Comparison of ENCODE assay signal across 7 mouse cellular contexts in genomic region chr5:143403221-143404147, GRCm38 (mm10). TPM values are rescaled to one million over a fixed set of nuclear protein-coding genes. Genes with fewer than 3 reads are reported as not detected.
DNase-seq lines count a peak whose midpoint lies in the region; ATAC-seq and TF ChIP-seq lines count a peak whose summit lies in the region.

Kdelr2 (plus strand) TSS chr5:143403838.

- peak; percentile 90 for ATAC-seq in embryonic facial prominence, embryonic 12.5 days (ENCODE audit: insufficient number of reproducible peaks, insufficient read depth, low FRiP score, low TSS enrichment)
- peak; percentile 93 for ATAC-seq in limb, embryonic 12.5 days (ENCODE audit: insufficient number of reproducible peaks, insufficient read depth, low FRiP score, low TSS enrichment, low read depth)
- ATAC-seq in midbrain, embryonic 15.5 days (replicated peaks): peak; percentile 97

- peak within 1 kb of the TSS; percentile 94 for H3K4me3 ChIP-seq in embryonic facial prominence, embryonic 12.5 days
- H3K4me3 ChIP-seq in kidney, adult 2 months (ENCODE audit: insufficient read depth, low read depth, low read length): peak within 1 kb of the TSS; percentile 98
- peak within 1 kb of the TSS; percentile 90 for H3K4me3 ChIP-seq in limb, embryonic 12.5 days (replicated peaks)
- H3K4me3 ChIP-seq in midbrain, embryonic 15.5 days: peak within 1 kb of the TSS; percentile 81
- peak within 1 kb of the TSS; percentile 94 for H3K4me3 ChIP-seq in spleen, adult 2 months (ENCODE audit: extremely low read depth, insufficient read depth, insufficient read length)

- H3K9me3 ChIP-seq in embryonic facial prominence, embryonic 12.5 days: no peaks in the 10 kb centered on the region
- H3K9me3 ChIP-seq in limb, embryonic 12.5 days: no peaks in the 10 kb centered on the region
- H3K9me3 ChIP-seq in midbrain, embryonic 15.5 days: no peaks in the 10 kb centered on the region

- H3K9ac ChIP-seq in embryonic facial prominence, embryonic 12.5 days: peak within 1 kb of the TSS; percentile 96
- H3K9ac ChIP-seq in limb, embryonic 12.5 days (replicated peaks): peak within 1 kb of the TSS; percentile 94
- peak within 1 kb of the TSS; percentile 80 for H3K9ac ChIP-seq in midbrain, embryonic 15.5 days

- peak within 1 kb of the TSS; percentile 89 for H3K27ac ChIP-seq in embryonic facial prominence, embryonic 12.5 days
- peak within 1 kb of the TSS; percentile 86 for H3K27ac ChIP-seq in kidney, adult 2 months (ENCODE audit: insufficient read depth, low read depth, low read length)
- H3K27ac ChIP-seq in limb, embryonic 12.5 days: peak within 1 kb of the TSS; percentile 89
- H3K27ac ChIP-seq in midbrain, embryonic 15.5 days: peak within 1 kb of the TSS; percentile 87
- H3K27ac ChIP-seq in spleen, adult 2 months (ENCODE audit: insufficient read depth, low read length): peak within 1 kb of the TSS; percentile 67

- peak within 1 kb of the TSS; percentile 79 for H3K4me2 ChIP-seq in embryonic facial prominence, embryonic 12.5 days (replicated peaks)
- peak within 1 kb of the TSS; percentile 85 for H3K4me2 ChIP-seq in limb, embryonic 12.5 days
- H3K4me2 ChIP-seq in midbrain, embryonic 15.5 days: peak within 1 kb of the TSS; percentile 84

- WGBS in embryonic facial prominence, embryonic 12.5 days: under 1% methylated on average over 72 of the region's 72 CpGs
- WGBS in kidney, adult 2 months: 1% methylated on average over 72 of the region's 72 CpGs
- WGBS in limb, embryonic 12.5 days: under 1% methylated on average over 71 of the region's 72 CpGs
- WGBS in midbrain, embryonic 15.5 days: 2% methylated on average over 72 of the region's 72 CpGs
- under 1% methylated on average over 72 of the region's 72 CpGs for WGBS in spleen, adult 2 months

- peaks cover 31% of the 10 kb centered on the region; the same call in 1 of the 2 replicates for H3K36me3 ChIP-seq in embryonic facial prominence, embryonic 12.5 days
- H3K36me3 ChIP-seq in kidney, adult 2 months (ENCODE audit: control insufficient read depth, insufficient read depth, low read length): no peaks in the 10 kb centered on the region
- peaks cover 36% of the 10 kb centered on the region for H3K36me3 ChIP-seq in limb, embryonic 12.5 days
- H3K36me3 ChIP-seq in midbrain, embryonic 15.5 days (replicated peaks): peaks cover 5% of the 10 kb centered on the region; the same call in 1 of the 2 replicates
- H3K36me3 ChIP-seq in spleen, adult 2 months (ENCODE audit: control insufficient read depth, insufficient read depth, low read length): no peaks in the 10 kb centered on the region; the same call in 1 of the 2 replicates

- DNase-seq in adrenal gland, postnatal 25 days: peak; percentile 94
- peak; percentile 92 to 94 for DNase-seq in heart, adult 18-20 months
- peak; percentile 95 for DNase-seq in kidney, adult 2 months
- DNase-seq in spleen, adult 2 months (ENCODE audit: low read depth in 1 of 2, low spot score in 2 of 2): peak; percentile 50 to 87

- TF ChIP-seq CTCF in kidney, adult 2 months (conservative IDR thresholded peaks at IDR 0.05; ENCODE audit: insufficient read depth, insufficient read length, low read depth, low read length): no peak
- no peak for TF ChIP-seq CTCF in spleen, adult 2 months (IDR thresholded peaks at IDR 0.05; ENCODE audit: extremely low read depth, insufficient read depth, insufficient read length, insufficient replicate concordance)

- peak; percentile 10 for TF ChIP-seq POLR2A in kidney, adult 2 months (IDR thresholded peaks at IDR 0.05; ENCODE audit: low read depth, low read length)
- TF ChIP-seq POLR2A in spleen, adult 2 months (IDR thresholded peaks at IDR 0.05; ENCODE audit: low read depth, low read length): peak; percentile 56; the same call in 1 of the 2 replicates

- H3K4me1 ChIP-seq in embryonic facial prominence, embryonic 12.5 days: peaks cover 17% of the 10 kb centered on the region
- H3K4me1 ChIP-seq in kidney, adult 2 months (ENCODE audit: control insufficient read depth, insufficient read depth, low read length): peaks cover 8% of the 10 kb centered on the region; the same call in 1 of the 2 replicates
- H3K4me1 ChIP-seq in limb, embryonic 12.5 days (replicated peaks): peaks cover 22% of the 10 kb centered on the region
- H3K4me1 ChIP-seq in midbrain, embryonic 15.5 days: peaks cover 33% of the 10 kb centered on the region
- H3K4me1 ChIP-seq in spleen, adult 2 months (ENCODE audit: control insufficient read depth, insufficient read depth, insufficient read length): no peaks in the 10 kb centered on the region; the same call in 1 of the 2 replicates

- no peaks in the 10 kb centered on the region for H3K27me3 ChIP-seq in embryonic facial prominence, embryonic 12.5 days
- no peaks in the 10 kb centered on the region for H3K27me3 ChIP-seq in kidney, adult 2 months (replicated peaks; ENCODE audit: control insufficient read depth, insufficient read depth, low read length)
- no peaks in the 10 kb centered on the region for H3K27me3 ChIP-seq in limb, embryonic 12.5 days
- H3K27me3 ChIP-seq in midbrain, embryonic 15.5 days (replicated peaks): no peaks in the 10 kb centered on the region
- H3K27me3 ChIP-seq in spleen, adult 2 months (ENCODE audit: control insufficient read depth, insufficient read depth, low read length): no peaks in the 10 kb centered on the region

RNA-seq across cellular contexts. Expression of gene Kdelr2, which starts in this region (rescaled TPM):
- total RNA-seq in adrenal gland, postnatal 25 days (2021): 91.4 and 91.9 TPM in 2 replicates
- 288 and 302 TPM in 2 replicates for polyA plus RNA-seq in embryonic facial prominence, embryonic 12.5 days (2016; fragmentation: Nextera tagmentation; extraction: Ambion mirVana)
- total RNA-seq in heart, adult 18-20 months (2021): 10 to 100 TPM; 48.7 to 49.0 TPM
- polyA plus RNA-seq in kidney, adult 2 months (2012; rRNA removed): 91.8 and 99.4 TPM in 2 replicates
- polyA plus RNA-seq in limb, embryonic 12.5 days (2016; fragmentation: Nextera tagmentation; extraction: Ambion mirVana): 288 and 297 TPM in 2 replicates
- 123 TPM in 2 replicates for polyA plus RNA-seq in midbrain, embryonic 15.5 days (2015; fragmentation: Nextera tagmentation; extraction: Ambion mirVana)
- 45.1 and 63.8 TPM in 2 replicates for polyA plus RNA-seq in spleen, adult 2 months (2012; rRNA removed)

Comparison
In these comparisons a context has a peak if more than half of its experiments do, and no peak if none do; other contexts are left out.
1. Peak in every context shown above with its lines: DNase-seq, ATAC-seq, H3K4me3 ChIP-seq and H3K27ac ChIP-seq.